7 mouse cellular contexts compared by ENCODE assay signal in genomic region chr11:68733401-68733800, GRCm38 (mm10). TPM values are rescaled to one million over a fixed set of nuclear protein-coding genes. Genes with fewer than 3 reads are reported as not detected.
A peak's percentile ranks its signal among the peaks of the same experiment; 100 is the strongest.
DNase-seq lines count a peak whose midpoint lies in the region; ATAC-seq and TF ChIP-seq lines count a peak whose summit lies in the region.
"Not testable (repeated sequence)": the region's sequence is repeated elsewhere in the genome, so short reads cannot be mapped to it uniquely, and the experiment has no call there.

No protein-coding gene starts in this region.

- not testable (repeated sequence) for H3K27ac ChIP-seq in gastrocnemius, adult 2 months; kidney, adult 2 months (ENCODE audit: insufficient read depth, low read depth, low read length); lung, postnatal 0 days (ENCODE audit: low read length)

- intact Hi-C loops in gastrocnemius, adult 2 months (cut with DNase I), result not testable (repeated sequence)

- TF ChIP-seq POLR2A in kidney, adult 2 months (IDR thresholded peaks at IDR 0.05; ENCODE audit: low read depth, low read length), result not testable (repeated sequence)

- not testable (repeated sequence) for TF ChIP-seq CTCF in gastrocnemius, adult 2 months (IDR thresholded peaks at IDR 0.05); kidney, adult 2 months (conservative IDR thresholded peaks at IDR 0.05; ENCODE audit: insufficient read depth, insufficient read length, low read depth, low read length); lung, postnatal 0 days (IDR thresholded peaks at IDR 0.05)

- peak; percentile 34 for DNase-seq in gastrocnemius, adult 2 months
- DNase-seq in heart, adult 11 months, result peak; percentile 91
- DNase-seq in kidney, adult 11 months, result peak; percentile 55
- peak; percentile 39 for DNase-seq in kidney, adult 2 months
- peak; percentile 23 to 31 for DNase-seq in kidney, postnatal 36 days
- peak; percentile 48 for DNase-seq in lung, postnatal 0 days (ENCODE audit: low spot score)
- peak; percentile 40 for DNase-seq in lung, postnatal 36 days

- ATAC-seq in lung, postnatal 0 days, result peak; percentile 44

- H3K9ac ChIP-seq in lung, postnatal 0 days (replicated peaks; ENCODE audit: low read depth), result not testable (repeated sequence)

- H3K9me3 ChIP-seq in lung, postnatal 0 days (ENCODE audit: low read length), result not testable (repeated sequence)

- 36% methylated on average over 3 of the region's 3 CpGs for WGBS in kidney, adult 2 months
- WGBS in lung, postnatal 0 days, result 45% methylated on average over 3 of the region's 3 CpGs

- not testable (repeated sequence) for TF ChIP-seq EP300 in lung, postnatal 0 days (IDR thresholded peaks at IDR 0.05)

- H3K36me3 ChIP-seq in kidney, adult 2 months (ENCODE audit: control insufficient read depth, insufficient read depth, low read length); lung, postnatal 0 days (ENCODE audit: insufficient read depth, low read length): not testable (repeated sequence)

- H3K27me3 ChIP-seq in kidney, adult 2 months (replicated peaks; ENCODE audit: control insufficient read depth, insufficient read depth, low read length); lung, postnatal 0 days (replicated peaks; ENCODE audit: insufficient read depth, low read length): not testable (repeated sequence)

- not testable (repeated sequence) for H3K4me2 ChIP-seq in lung, postnatal 0 days (replicated peaks; ENCODE audit: low read depth, low read length)

- H3K4me3 ChIP-seq in gastrocnemius, adult 2 months; kidney, adult 2 months (ENCODE audit: insufficient read depth, low read depth, low read length); lung, postnatal 0 days (ENCODE audit: low read depth, low read length): not testable (repeated sequence)

- H3K4me1 ChIP-seq in kidney, adult 2 months (ENCODE audit: control insufficient read depth, insufficient read depth, low read length); lung, postnatal 0 days (ENCODE audit: insufficient read depth, low read depth, low read length): not testable (repeated sequence)

RNA-seq across cellular contexts. Expression of gene Myh10, which starts 42.0 kb away (rescaled TPM):
- 10 to 100 TPM; 12.3 to 28.6 TPM for total RNA-seq in gastrocnemius, adult 2 months (2021)
- polyA plus RNA-seq in kidney, adult 2 months (2012; rRNA removed), result 32.4 and 33.7 TPM in 2 replicates
- polyA plus RNA-seq in lung, postnatal 0 days (2015; fragmentation: Nextera tagmentation; extraction: Ambion mirVana), result 51.8 and 60.5 TPM in 2 replicates

Comparison
In these comparisons a context has a peak if more than half of its experiments do, and no peak if none do; other contexts are left out.
1. DNase-seq: peak in every context shown above with its lines; median percentile 91 in heart, adult 11 months; 55 in kidney, adult 11 months; 48 in lung, postnatal 0 days; 40 in lung, postnatal 36 days; 39 in kidney, adult 2 months; 34 in gastrocnemius, adult 2 months; 27 in kidney, postnatal 36 days.